Mouse (Mus musculus) lung, adult 2 months (tissue): ENCODE measurements at regions not wholly inside any gene's neighbourhood (a gene's known extent, or its start where the extent isn't known, plus 50 kb on each side); places are given as distances from the start of the nearest gene placed in this dataset.

Experiments
- DNase-seq: peaks from one replicate; pipeline ENCODE4 v3.0.0; 2022
- H3K4me1 ChIP-seq: fragments of 200-500 bp; 2 replicates; pipeline ENCODE4 v1.6.1; 2011; ENCODE audit warnings: low read length; ENCODE audit not compliant: control insufficient read depth, insufficient read depth
- H3K4me3 ChIP-seq: fragments of 200-500 bp; replicated peaks from 2 replicates; pipeline ENCODE3; 2011; ENCODE audit warnings: low read depth, mild to moderate bottlenecking, control low read depth, low read length; ENCODE audit errors: extremely low read depth
- CTCF ChIP-seq: fragments of 200-500 bp; IDR thresholded peaks from 2 replicates; pipeline ENCODE4 v1.5.1; 2011; ENCODE audit warnings: mild to moderate bottlenecking, low read length, control low read depth; ENCODE audit not compliant: insufficient read depth
- POLR2A ChIP-seq: fragments of 200-500 bp; IDR thresholded peaks from 2 replicates; pipeline ENCODE4 v1.6.1; 2011; ENCODE audit warnings: low read depth, mild to moderate bottlenecking, control low read depth, low read length, borderline replicate concordance; ENCODE audit errors: extremely low read depth
- WGBS: fragments of 180-500 bp; shearing (Covaris S2); methylation state at CpG from one replicate; pipeline ENCODE4 v1.1.7; 2018; 5-methylcytosine and 5-hydroxymethylcytosine counted together

- no peak for TF ChIP-seq CTCF
- no peak for TF ChIP-seq POLR2A
- H3K4me1 ChIP-seq = no peaks in the 10 kb centered on the region
- WGBS = 65% methylated on average over 7 of the region's 7 CpGs
- H3K4me3 ChIP-seq = no peak overlapping the region
- no peak for DNase-seq
Measured at GRCm38 (mm10) chr3:129386522-129386921, 54.0 kb upstream of the Enpep start.

- 88% methylated on average over 11 of the region's 11 CpGs for WGBS
- TF ChIP-seq POLR2A (no peak), CTCF (no peak)
- Histone ChIP-seq H3K4me3 (no peak overlapping the region), H3K4me1 (no peaks in the 10 kb centered on the region)
- DNase-seq = no peak
Measured at GRCm38 (mm10) chr3:129390506-129390905, 58.0 kb upstream of the Enpep start.

- DNase-seq = no peak
- no peaks in the 10 kb centered on the region for H3K4me1 ChIP-seq
- no peak overlapping the region for H3K4me3 ChIP-seq
- no peak for TF ChIP-seq POLR2A
- TF ChIP-seq CTCF = no peak
- 44% methylated on average over 14 of the region's 14 CpGs for WGBS
Measured at GRCm38 (mm10) chr3:129391888-129392813, 59.6 kb upstream of the Enpep start.

GRCm38 (mm10) chr3:129392814-129393804 is 60.6 kb upstream of the Enpep start:
- no peaks in the 10 kb centered on the region for H3K4me1 ChIP-seq
- peak overlapping the region; percentile 23 for H3K4me3 ChIP-seq
- TF ChIP-seq POLR2A (no peak), CTCF (no peak)
- WGBS = 75% methylated on average over 23 of the region's 23 CpGs
- DNase-seq = no peak

GRCm38 (mm10) chr3:129397481-129397880 is 65.0 kb upstream of the Enpep start:
- H3K4me1 ChIP-seq = no peaks in the 10 kb centered on the region
- no peak for DNase-seq
- TF ChIP-seq POLR2A (no peak), CTCF (no peak)
- H3K4me3 ChIP-seq = no peak overlapping the region
- 40% methylated on average over 4 of the region's 4 CpGs for WGBS

GRCm38 (mm10) chr3:129400092-129400924 is 67.8 kb upstream of the Enpep start:
- H3K4me1 ChIP-seq = no peaks in the 10 kb centered on the region
- 86% methylated on average over 12 of the region's 12 CpGs for WGBS
- TF ChIP-seq CTCF = no peak
- TF ChIP-seq POLR2A = no peak

GRCm38 (mm10) chr3:129411389-129412054 is 79.0 kb upstream of the Enpep start:
- 83% methylated on average over 13 of the region's 13 CpGs for WGBS
- DNase-seq = no peak
- Histone ChIP-seq H3K4me1 (no peaks in the 10 kb centered on the region), H3K4me3 (no peak overlapping the region)
- TF ChIP-seq CTCF (no peak), POLR2A (no peak)

More at GRCm38 (mm10) chr3:129400092-129400924, 67.8 kb upstream of the Enpep start:
- DNase-seq = no peak
- H3K4me3 ChIP-seq = no peak overlapping the region
